Mouse (Mus musculus) ES-Bruce4 (cell line): ENCODE results near the gene Hsd3b5. TPM values are rescaled to one million over a fixed set of nuclear protein-coding genes. Genes with fewer than 3 reads are reported as not detected.
"Not testable (repeated sequence)": the region's sequence is repeated elsewhere in the genome, so short reads cannot be mapped to it uniquely, and the experiment has no call there.

Experiments
- H3K27ac ChIP-seq: 2 replicates; pipeline ENCODE4 v1.5.1; 2012; ENCODE audit warnings: low read length, inconsistent platforms; ENCODE audit not compliant: insufficient read depth
- H3K27me3 ChIP-seq: 2 replicates; pipeline ENCODE4 v1.6.1; 2012; ENCODE audit warnings: mild to moderate bottlenecking, low read length, inconsistent platforms; ENCODE audit not compliant: control insufficient read depth, poor library complexity, insufficient read depth, severe bottlenecking
- H3K36me3 ChIP-seq: 2 replicates; pipeline ENCODE4 v1.6.1; 2012; ENCODE audit warnings: inconsistent platforms, mild to moderate bottlenecking, low read length, moderate library complexity; ENCODE audit not compliant: control insufficient read depth, poor library complexity, insufficient read depth, severe bottlenecking
- H3K4me1 ChIP-seq: one replicate; pipeline ENCODE4 v1.8.1; 2011; ENCODE audit warnings: low read length; ENCODE audit not compliant: control insufficient read depth, insufficient read depth
- H3K4me3 ChIP-seq: 2 replicates; pipeline ENCODE4 v1.5.1; 2011; ENCODE audit warnings: low read depth, mild to moderate bottlenecking, low read length
- H3K9ac ChIP-seq: 2 replicates; pipeline ENCODE4 v1.6.1; 2012; ENCODE audit warnings: low read depth, mild to moderate bottlenecking, inconsistent platforms; ENCODE audit not compliant: poor library complexity, severe bottlenecking
- H3K9me3 ChIP-seq: replicated peaks from 2 replicates; pipeline ENCODE4 v1.6.1; 2012; ENCODE audit warnings: mild to moderate bottlenecking, low read length, inconsistent platforms; ENCODE audit not compliant: control insufficient read depth, poor library complexity, insufficient read depth, severe bottlenecking
- CTCF ChIP-seq: IDR thresholded peaks from one replicate; pipeline ENCODE4 v1.8.1; 2011; ENCODE audit warnings: low read depth, low read length
- EP300 ChIP-seq: IDR thresholded peaks from 2 replicates; pipeline ENCODE4 v1.6.1; 2011; ENCODE audit warnings: low read depth, low read length; ENCODE audit not compliant: insufficient read depth
- POLR2A ChIP-seq: IDR thresholded peaks from one replicate; pipeline ENCODE4 v1.8.1; 2011; ENCODE audit warnings: low read length; ENCODE audit not compliant: insufficient read depth
- polyA plus RNA-seq: library from polyadenylated mRNA; stranded (reverse); fragments of >200 nt; gene quantifications from 2 replicates; pipeline ENCODE4 v1.2.4, GENCODE M21; 2011; ENCODE audit warnings: low read depth; ENCODE audit not compliant: missing spikeins, insufficient read depth, insufficient read length

The Hsd3b5 gene
- polyA plus RNA-seq, 1 experiment = not detected

GRCm38 (mm10) chr3:98588707-98589106 lies 41.3 kb downstream of the Hsd3b5 start, which contains the start of gene Gm10681:
Gm10681 (minus strand) TSS chr3:98588807.
- TF ChIP-seq EP300 (no peak), CTCF (no peak), POLR2A (no peak)
- H3K27me3 ChIP-seq = no peaks in the 10 kb centered on the region
- H3K9ac ChIP-seq = no peak within 1 kb of the TSS
- no peak within 1 kb of the TSS for H3K4me3 ChIP-seq
- no peaks in the 10 kb centered on the region for H3K4me1 ChIP-seq
- H3K27ac ChIP-seq = no peak within 1 kb of the TSS
- no peaks in the 10 kb centered on the region for H3K36me3 ChIP-seq
- H3K9me3 ChIP-seq = peaks cover 7% of the 10 kb centered on the region

GRCm38 (mm10) chr3:98587721-98588120 lies 42.3 kb downstream of the Hsd3b5 start:
- Histone ChIP-seq H3K36me3 (no peaks in the 10 kb centered on the region), H3K9me3 (no peaks in the 10 kb centered on the region), H3K4me1 (no peaks in the 10 kb centered on the region), H3K27ac (no peak overlapping the region), H3K27me3 (no peaks in the 10 kb centered on the region), H3K4me3 (no peak overlapping the region), H3K9ac (no peak overlapping the region)
- TF ChIP-seq POLR2A (no peak), EP300 (no peak), CTCF (no peak)

DNA sequence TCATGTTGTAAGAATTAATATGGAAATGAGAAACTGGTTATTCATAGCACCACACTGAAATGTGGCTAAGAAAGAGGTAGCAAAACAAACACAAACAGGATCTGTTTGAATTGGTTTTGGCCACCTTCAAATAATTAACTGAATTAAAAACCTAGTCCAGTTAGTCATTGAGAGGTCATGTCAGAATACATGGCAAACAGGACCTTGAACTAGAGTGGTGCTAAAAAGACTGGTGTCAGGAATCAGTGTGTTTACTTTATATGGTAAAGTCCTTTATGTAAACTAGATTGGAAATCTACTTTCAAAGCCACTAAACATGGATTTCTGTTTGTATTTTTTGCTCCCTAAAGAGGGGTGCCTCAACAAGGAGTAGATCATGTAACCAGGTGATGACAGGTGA lies 47.4 kb downstream of the Hsd3b5 start:
- not testable (repeated sequence) for H3K4me1 ChIP-seq, H3K9ac ChIP-seq, H3K36me3 ChIP-seq, H3K9me3 ChIP-seq, H3K27me3 ChIP-seq, H3K27ac ChIP-seq, H3K4me3 ChIP-seq

- H3K27ac ChIP-seq, H3K4me1 ChIP-seq, H3K4me3 ChIP-seq, H3K36me3 ChIP-seq, H3K27me3 ChIP-seq, H3K9me3 ChIP-seq, H3K9ac ChIP-seq: not testable (repeated sequence)
Observed at GRCm38 (mm10) chr3:98582202-98582601, 47.9 kb downstream of the Hsd3b5 start.

GRCm38 (mm10) chr3:98581024-98581423 lies 49.0 kb downstream of the Hsd3b5 start:
- H3K4me1 ChIP-seq, H3K27me3 ChIP-seq, H3K4me3 ChIP-seq, H3K9ac ChIP-seq, H3K9me3 ChIP-seq, H3K27ac ChIP-seq, H3K36me3 ChIP-seq: not testable (repeated sequence)

Other genes starting within 250 kb of the Hsd3b5 start
- gene Zfp697, start 247.8 kb downstream of the Hsd3b5 start, polyA plus RNA-seq = 7.3 and 8.2 TPM in 2 replicates
- not detected in 2 replicates for gene Gm4450, start 173.1 kb downstream of the Hsd3b5 start, polyA plus RNA-seq
- not detected in 2 replicates for gene Hsd3b4, start 119.7 kb downstream of the Hsd3b5 start, polyA plus RNA-seq
- gene Gm10681, start 41.4 kb downstream of the Hsd3b5 start, polyA plus RNA-seq = not detected in 2 replicates
- 0.34 TPM in 1 of 2 replicates, not detected in the other for gene Hsd3b2, start 94.3 kb upstream of the Hsd3b5 start, polyA plus RNA-seq
- 0.23 and 0.25 TPM in 2 replicates for gene Hsd3b3, start 132.9 kb upstream of the Hsd3b5 start, polyA plus RNA-seq
- not detected in 2 replicates for gene Hsd3b6, start 184.2 kb upstream of the Hsd3b5 start, polyA plus RNA-seq
- gene Hsd3b1, start 229.5 kb upstream of the Hsd3b5 start, polyA plus RNA-seq = not detected in 2 replicates